Mouse (Mus musculus) midbrain, embryonic 11.5 days (tissue): Measurements from ENCODE around the gene Zdhhc4. TPM values are rescaled to one million over a fixed set of nuclear protein-coding genes. Genes with fewer than 3 reads are reported as not detected.

ENCODE experiments used
- ATAC-seq: fragments of 200-750 bp; cut with Nextera tagmentation; 2 replicates; pipeline ENCODE4 v1.8.0; 2017; ENCODE audit warnings: moderate TSS enrichment, moderate library complexity; ENCODE audit not compliant: low FRiP score
- DNase-seq: peaks from one replicate; pipeline ENCODE4 v3.0.0; 2015; ENCODE audit warnings: low spot score; ENCODE audit errors: missing footprints
- H3K27ac ChIP-seq: fragments of 300-500 bp; sonication (generic); 2 replicates; pipeline ENCODE4 v1.5.1; 2014; ENCODE audit warnings: low read depth, low read length
- H3K27me3 ChIP-seq: fragments of 300-500 bp; sonication (generic); 2 replicates; pipeline ENCODE4 v1.6.1; 2014; ENCODE audit warnings: mild to moderate bottlenecking, low read length, moderate library complexity, mixed read lengths; ENCODE audit not compliant: control insufficient read depth, insufficient read depth
- H3K36me3 ChIP-seq: fragments of 300-500 bp; sonication (generic); 2 replicates; pipeline ENCODE4 v1.6.1; 2014; ENCODE audit warnings: mild to moderate bottlenecking, low read length, moderate library complexity, mixed read lengths; ENCODE audit not compliant: control insufficient read depth, insufficient read depth
- H3K4me1 ChIP-seq: fragments of 300-500 bp; sonication (generic); 2 replicates; pipeline ENCODE4 v1.6.1; 2014; ENCODE audit warnings: low read length; ENCODE audit not compliant: control insufficient read depth, insufficient read depth
- H3K4me2 ChIP-seq: fragments of 300-500 bp; sonication (generic); 2 replicates; pipeline ENCODE4 v1.6.1; 2014; ENCODE audit warnings: mild to moderate bottlenecking, moderate library complexity
- H3K4me3 ChIP-seq: fragments of 300-500 bp; sonication (generic); 2 replicates; pipeline ENCODE4 v1.5.1; 2014; ENCODE audit warnings: low read depth, low read length
- H3K9ac ChIP-seq: fragments of 300-500 bp; sonication (generic); 2 replicates; pipeline ENCODE4 v1.6.1; 2014; ENCODE audit warnings: low read length
- H3K9me3 ChIP-seq: fragments of 300-500 bp; sonication (generic); 2 replicates; pipeline ENCODE4 v1.6.1; 2016; ENCODE audit warnings: low read length; ENCODE audit not compliant: control insufficient read depth
- WGBS: fragments of 180-500 bp; shearing (Covaris S2); extraction: QIAGEN DNeasy Blood & Tissue Kit; methylation state at CpG from one replicate; pipeline ENCODE4 v1.1.7; 2014; 5-methylcytosine and 5-hydroxymethylcytosine counted together
- polyA plus RNA-seq: library from polyadenylated mRNA; unstranded; fragments of >200 nt; fragmentation: Nextera tagmentation; extraction: Ambion mirVana; gene quantifications from 2 replicates; pipeline ENCODE4 v1.2.1, GENCODE M21; 2014

Gene Zdhhc4
- polyA plus RNA-seq, 1 experiment from 2014 or later: 68.1 TPM

DNA sequence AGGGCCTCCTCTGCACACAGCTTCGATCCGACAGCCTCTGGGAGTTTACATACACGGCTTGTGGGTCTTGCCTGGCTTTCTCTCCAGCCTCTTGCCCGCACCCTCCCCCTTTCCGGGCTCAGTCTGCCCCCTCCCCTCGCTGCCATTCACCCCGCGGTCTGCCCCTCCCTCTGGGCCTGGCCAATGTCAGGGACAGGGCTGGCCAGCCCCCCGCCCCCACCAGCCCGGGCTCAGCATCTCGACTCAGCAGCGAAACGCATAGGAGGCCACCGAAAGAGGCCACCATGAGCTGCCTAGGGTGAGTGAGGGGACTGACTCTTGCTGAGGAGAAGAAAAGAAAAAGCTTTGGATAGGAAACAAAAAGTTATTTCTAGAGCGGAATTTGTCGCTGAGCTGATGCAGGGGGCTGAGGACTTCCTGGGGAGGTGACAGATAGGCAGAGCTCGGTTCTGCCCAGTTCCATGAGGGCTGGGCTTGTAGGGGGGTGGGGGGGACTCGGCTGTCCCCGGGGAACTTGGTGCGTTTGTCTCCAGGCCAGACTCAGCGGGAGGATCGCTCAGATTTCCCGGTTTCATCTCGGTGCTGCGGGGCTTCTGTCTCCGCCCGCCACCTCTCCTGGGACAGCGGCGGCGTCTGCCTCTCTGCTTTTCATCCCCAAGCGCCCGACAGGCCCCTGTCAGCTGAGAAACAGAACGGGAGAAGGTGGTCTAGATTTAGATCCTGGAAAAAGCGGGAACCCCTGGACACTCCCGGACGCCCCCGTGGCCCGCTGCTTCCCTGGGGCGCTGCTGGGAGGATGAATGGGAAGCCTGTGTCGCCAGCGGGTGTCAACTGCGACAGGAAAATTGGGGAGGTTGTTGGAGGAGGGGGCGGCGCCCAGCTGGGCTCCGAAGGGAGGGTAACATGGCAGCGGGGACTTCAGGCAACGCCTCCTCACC, 34.9 kb upstream of the Zdhhc4 start:
- under 1% methylated on average over 46 of the region's 47 CpGs for WGBS
- no peaks in the 10 kb centered on the region for H3K9me3 ChIP-seq
- peak overlapping the region; percentile 39 for H3K4me3 ChIP-seq
- DNase-seq: peak; percentile 94
- H3K36me3 ChIP-seq: no peaks in the 10 kb centered on the region
- peaks cover 9% of the 10 kb centered on the region for H3K4me1 ChIP-seq
- peak; percentile 85 for ATAC-seq
- H3K4me2 ChIP-seq: peak overlapping the region; percentile 91
- peak overlapping the region; percentile 69 for H3K9ac ChIP-seq
- no peak overlapping the region for H3K27ac ChIP-seq
- H3K27me3 ChIP-seq: peaks cover 19% of the 10 kb centered on the region

DNA sequence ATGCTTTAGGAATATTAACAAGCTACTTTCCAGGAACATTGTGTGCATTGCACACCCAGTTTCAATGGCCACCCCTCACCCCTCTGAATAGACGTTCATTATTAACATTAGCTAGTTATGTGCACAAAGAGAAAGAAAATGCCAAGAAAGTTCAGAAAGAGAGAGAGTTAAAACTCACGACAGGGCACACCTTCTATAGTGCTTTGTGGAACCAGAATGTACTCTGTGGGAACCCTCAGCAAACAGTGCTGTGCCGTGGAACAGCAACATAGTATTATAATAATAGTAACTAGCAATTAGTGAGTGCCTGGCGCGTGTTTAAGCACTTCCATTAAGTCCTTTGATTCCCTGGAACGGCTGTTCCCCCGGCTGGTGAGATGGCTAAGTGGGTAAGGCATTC, 32.4 kb upstream of the Zdhhc4 start:
- peaks cover 13% of the 10 kb centered on the region for H3K4me1 ChIP-seq
- H3K9ac ChIP-seq: no peak overlapping the region
- ATAC-seq (no peak), DNase-seq (no peak)
- no peak overlapping the region for H3K27ac ChIP-seq
- H3K27me3 ChIP-seq: peaks cover 14% of the 10 kb centered on the region
- 79% methylated on average over 7 of the region's 7 CpGs for WGBS
- H3K4me2 ChIP-seq: no peak overlapping the region
- no peaks in the 10 kb centered on the region for H3K36me3 ChIP-seq
- H3K4me3 ChIP-seq: no peak overlapping the region
- no peaks in the 10 kb centered on the region for H3K9me3 ChIP-seq

DNA sequence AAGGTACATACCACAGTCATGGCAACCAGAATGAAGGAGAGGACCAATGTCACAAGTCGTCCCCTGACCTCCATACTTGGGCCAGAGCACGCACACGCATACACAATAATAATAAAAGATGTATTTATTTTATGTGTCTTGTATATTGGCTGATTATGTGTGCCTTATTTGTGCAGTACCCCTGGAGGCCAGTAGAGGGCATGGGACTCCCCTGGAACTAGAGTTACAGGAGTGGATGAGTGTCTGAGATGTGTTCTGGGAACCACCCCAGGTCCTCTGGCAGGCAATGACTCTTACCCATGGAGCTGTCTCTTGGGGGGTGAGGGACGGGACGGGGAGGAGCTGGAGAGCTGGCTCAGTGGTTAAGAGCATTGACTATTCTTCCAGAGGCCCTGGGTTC, 30.9 kb upstream of the Zdhhc4 start:
- ATAC-seq: no peak
- Histone ChIP-seq H3K36me3 (no peaks in the 10 kb centered on the region), H3K4me3 (no peak overlapping the region), H3K4me1 (peaks cover 13% of the 10 kb centered on the region), H3K9ac (no peak overlapping the region), H3K27ac (no peak overlapping the region), H3K9me3 (no peaks in the 10 kb centered on the region), H3K4me2 (no peak overlapping the region), H3K27me3 (peaks cover 12% of the 10 kb centered on the region)
- WGBS: 52% methylated on average over 5 of the region's 5 CpGs
- peak; percentile 91 for DNase-seq

DNA sequence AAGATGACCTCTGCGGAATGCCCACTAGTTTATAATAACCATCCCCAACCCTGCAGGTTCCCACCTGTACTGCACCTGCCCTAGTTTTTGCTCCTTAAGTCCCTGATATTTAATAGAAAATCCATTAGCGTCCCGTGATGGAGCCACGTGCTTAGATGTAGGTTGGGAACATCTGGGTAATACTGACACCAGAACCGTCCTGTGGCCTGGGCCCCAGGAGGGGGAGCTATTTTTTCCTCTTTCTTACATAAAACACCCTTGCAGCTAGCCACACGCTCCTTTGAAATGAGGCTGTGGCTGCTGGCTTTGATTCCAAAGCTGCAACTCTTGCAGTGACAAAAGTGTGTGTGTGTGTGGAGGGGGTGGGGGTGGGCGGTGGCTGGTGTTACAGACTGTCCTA, 30.2 kb upstream of the Zdhhc4 start:
- Histone ChIP-seq H3K4me3 (no peak overlapping the region), H3K9me3 (no peaks in the 10 kb centered on the region), H3K36me3 (no peaks in the 10 kb centered on the region), H3K27me3 (peaks cover 8% of the 10 kb centered on the region), H3K4me2 (no peak overlapping the region), H3K4me1 (peaks cover 8% of the 10 kb centered on the region), H3K27ac (no peak overlapping the region), H3K9ac (no peak overlapping the region)
- WGBS: 40% methylated on average over 7 of the region's 7 CpGs
- DNase-seq (no peak), ATAC-seq (no peak)

DNA sequence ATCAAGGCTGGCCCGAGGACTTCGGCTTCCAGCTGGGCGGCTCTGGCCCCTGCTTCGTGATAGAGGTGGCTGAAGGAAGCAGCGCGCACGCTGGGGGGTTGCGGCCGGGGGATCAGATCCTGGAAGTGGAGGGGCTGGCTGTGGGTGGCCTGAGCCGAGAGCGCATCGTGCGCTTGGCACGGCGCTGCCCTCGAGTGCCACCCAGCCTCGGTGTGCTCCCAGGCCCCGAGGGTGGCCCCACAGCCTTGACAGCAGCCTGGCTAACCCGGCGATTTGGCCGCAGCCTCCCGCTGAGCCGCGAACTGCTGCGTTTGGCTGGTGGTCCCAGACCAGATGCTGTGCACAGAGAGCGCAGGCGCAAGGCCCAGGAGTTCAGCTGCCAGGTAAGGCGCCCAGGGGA, 28.5 kb upstream of the Zdhhc4 start:
- Histone ChIP-seq H3K27ac (no peak overlapping the region), H3K4me1 (peaks cover 4% of the 10 kb centered on the region; the same call in 1 of the 2 replicates), H3K9ac (peak overlapping the region; percentile 33; the same call in 1 of the 2 replicates), H3K4me3 (0 out of 2 replicates have a peak overlapping the region, but pooled peaks have one; percentile 7), H3K4me2 (peak overlapping the region; percentile 34), H3K27me3 (peaks cover 8% of the 10 kb centered on the region), H3K9me3 (no peaks in the 10 kb centered on the region), H3K36me3 (no peaks in the 10 kb centered on the region)
- ATAC-seq (peak; percentile 49; the same call in 1 of the 2 replicates), DNase-seq (peak; percentile 85)
- 5% methylated on average over 28 of the region's 28 CpGs for WGBS

DNA sequence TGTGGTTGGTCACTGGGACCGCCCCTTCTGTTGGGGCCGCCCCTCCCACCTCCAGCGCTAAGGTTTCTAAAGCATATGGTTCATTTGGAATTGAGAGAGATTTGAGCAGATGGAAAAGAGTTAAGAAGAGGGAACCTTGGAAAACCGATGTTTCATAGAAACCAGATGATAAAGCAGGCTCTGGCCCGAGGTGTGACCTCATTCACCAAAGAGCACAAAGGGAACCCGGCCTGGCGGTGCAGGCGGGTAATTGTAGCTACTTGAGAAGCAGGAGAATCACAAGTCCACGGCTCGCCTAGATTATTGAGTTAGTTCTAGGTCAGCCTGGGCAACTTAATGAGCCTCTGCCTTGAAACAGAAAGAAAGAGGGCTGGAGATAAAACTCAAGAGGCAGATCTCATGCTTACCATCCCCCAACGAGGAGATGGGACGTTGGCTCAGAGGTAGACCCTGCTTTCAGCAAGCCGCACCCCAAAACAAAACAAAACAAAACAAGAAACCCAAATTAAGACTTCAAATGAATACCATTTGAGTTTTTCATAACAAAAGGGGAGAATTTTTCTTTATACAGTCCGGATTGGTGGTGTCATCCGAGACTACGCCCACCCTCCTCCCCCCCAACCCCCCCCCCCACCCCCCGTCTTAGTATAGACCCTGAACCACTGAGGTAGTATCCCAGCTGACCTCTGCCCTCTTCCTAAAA, 27.8 kb upstream of the Zdhhc4 start, which contains the start of gene Grid2ip:
Gene Grid2ip, plus strand, starts transcription at position 653 of the 703 bp plus-strand sequence.
- Histone ChIP-seq H3K4me1 (peaks cover 4% of the 10 kb centered on the region; the same call in 1 of the 2 replicates), H3K4me2 (peak within 1 kb of the TSS; percentile 34), H3K4me3 (0 out of 2 replicates have a peak within 1 kb of the TSS, but pooled peaks have one; percentile 7), H3K9ac (peak within 1 kb of the TSS; percentile 33; the same call in 1 of the 2 replicates), H3K27me3 (peaks cover 6% of the 10 kb centered on the region), H3K9me3 (no peaks in the 10 kb centered on the region), H3K36me3 (no peaks in the 10 kb centered on the region), H3K27ac (no peak within 1 kb of the TSS)
- no peak; the same call in none of the 2 replicates for ATAC-seq
- 16% methylated on average over 17 of the region's 17 CpGs for WGBS
- peak; percentile 84 for DNase-seq

DNA sequence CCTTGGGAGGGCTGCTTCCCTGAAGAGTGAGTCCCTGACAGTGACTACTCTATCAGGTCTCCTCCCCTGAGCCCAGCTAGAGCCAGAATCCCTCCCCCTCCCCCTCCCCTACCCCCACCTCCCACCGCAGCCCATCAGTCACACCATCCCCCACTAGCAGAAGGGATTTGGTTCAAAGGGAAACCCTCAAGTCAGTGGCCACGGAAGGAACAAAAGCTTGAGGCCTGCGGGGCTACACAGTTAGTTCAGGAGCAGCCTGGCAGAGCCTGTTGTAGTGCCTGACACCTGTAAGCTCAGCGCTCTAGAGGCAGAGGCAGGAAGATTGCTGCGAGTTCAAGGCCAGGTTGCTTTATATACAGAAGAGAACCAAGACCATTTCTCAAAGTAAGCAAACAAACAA, 27.0 kb upstream of the Zdhhc4 start:
- ATAC-seq (no peak; the same call in 1 of the 2 replicates), DNase-seq (peak; percentile 82)
- H3K9ac ChIP-seq: no peak overlapping the region
- H3K9me3 ChIP-seq: no peaks in the 10 kb centered on the region
- no peak overlapping the region for H3K4me2 ChIP-seq
- H3K36me3 ChIP-seq: no peaks in the 10 kb centered on the region
- WGBS: 35% methylated on average over 5 of the region's 5 CpGs
- no peak overlapping the region for H3K27ac ChIP-seq
- no peak overlapping the region for H3K4me3 ChIP-seq
- H3K4me1 ChIP-seq: peaks cover 4% of the 10 kb centered on the region; the same call in 1 of the 2 replicates
- H3K27me3 ChIP-seq: peaks cover 6% of the 10 kb centered on the region

DNA sequence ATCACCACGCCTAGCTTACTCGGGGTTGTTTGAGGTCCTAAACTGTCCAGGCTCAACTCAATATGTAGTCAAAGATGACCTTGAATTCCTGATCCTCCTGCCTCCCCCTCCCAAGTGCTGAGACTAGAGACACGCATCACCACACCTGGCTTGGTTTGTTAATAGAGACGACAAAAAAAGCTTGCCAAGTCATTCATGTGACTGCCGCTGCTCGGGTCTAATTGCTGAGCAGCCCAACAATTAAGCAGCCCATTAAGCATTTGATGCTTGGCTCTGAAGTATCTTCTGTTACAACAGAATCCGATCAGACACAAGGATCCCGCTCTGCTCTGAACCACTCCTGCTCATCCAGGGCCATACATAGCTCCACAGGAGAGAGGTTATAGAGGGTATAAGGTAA, 17.3 kb upstream of the Zdhhc4 start:
- no peaks in the 10 kb centered on the region for H3K36me3 ChIP-seq
- H3K27me3 ChIP-seq: no peaks in the 10 kb centered on the region
- no peaks in the 10 kb centered on the region for H3K4me1 ChIP-seq
- no peak for DNase-seq
- no peak overlapping the region for H3K9ac ChIP-seq
- H3K4me2 ChIP-seq: no peak overlapping the region
- H3K27ac ChIP-seq: no peak overlapping the region
- no peaks in the 10 kb centered on the region; the same call in 1 of the 2 replicates for H3K9me3 ChIP-seq
- no peak for ATAC-seq
- 78% methylated on average over 8 of the region's 8 CpGs for WGBS
- no peak overlapping the region for H3K4me3 ChIP-seq
